Mouse (Mus musculus) CH12.LX (cell line): Measurements from ENCODE around the gene 1110002E22Rik.

Source experiments
- CHD2 ChIP-seq: IDR thresholded peaks from 2 replicates; pipeline ENCODE4 v1.6.1; 2011; ENCODE audit warnings: low read length, improper control_type of control experiment
- CTCF ChIP-seq, 2 experiments: IDR thresholded peaks in 1 of 2; conservative IDR thresholded peaks in 1 of 2; 2 replicates each; pipeline ENCODE4 v1.5.1; 2011 to 2012; ENCODE audit warnings: low read depth in 2 of 2, low read length in 2 of 2, improper control_type of control experiment in 1 of 2, inconsistent platforms in 1 of 2, mild to moderate bottlenecking in 1 of 2, moderate library complexity in 1 of 2
- E2F4 ChIP-seq: IDR thresholded peaks from 2 replicates; pipeline ENCODE4 v1.6.1; 2011; ENCODE audit warnings: low read depth, low read length, improper control_type of control experiment; ENCODE audit not compliant: insufficient replicate concordance
- EP300 ChIP-seq: IDR thresholded peaks from 2 replicates; pipeline ENCODE4 v1.6.1; 2011; ENCODE audit warnings: low read length, improper control_type of control experiment
- HCFC1 ChIP-seq: IDR thresholded peaks from 2 replicates; pipeline ENCODE4 v1.6.1; 2012; ENCODE audit warnings: low read depth, mild to moderate bottlenecking, inconsistent platforms, low read length, improper control_type of control experiment
- MEF2A ChIP-seq: IDR thresholded peaks from 2 replicates; pipeline ENCODE4 v1.6.1; 2014; ENCODE audit warnings: low read depth, mild to moderate bottlenecking, inconsistent platforms, low read length, improper control_type of control experiment, borderline replicate concordance
- POLR2A ChIP-seq: IDR thresholded peaks from 2 replicates; pipeline ENCODE4 v1.6.1; 2011; ENCODE audit warnings: low read depth, mild to moderate bottlenecking, improper control_type of control experiment, low read length
- RCOR1 ChIP-seq: conservative IDR thresholded peaks from 2 replicates; pipeline ENCODE4 v1.6.1; 2012; ENCODE audit warnings: low read depth, mild to moderate bottlenecking, inconsistent platforms, low read length, improper control_type of control experiment
- ZC3H11A ChIP-seq: IDR thresholded peaks from 2 replicates; pipeline ENCODE4 v1.6.1; 2012; ENCODE audit warnings: low read depth, mild to moderate bottlenecking, inconsistent platforms, low read length, improper control_type of control experiment
- ZMIZ1 ChIP-seq: IDR thresholded peaks from 2 replicates; pipeline ENCODE4 v1.6.1; 2012; ENCODE audit warnings: low read depth, mild to moderate bottlenecking, inconsistent platforms, low read length, improper control_type of control experiment

DNA sequence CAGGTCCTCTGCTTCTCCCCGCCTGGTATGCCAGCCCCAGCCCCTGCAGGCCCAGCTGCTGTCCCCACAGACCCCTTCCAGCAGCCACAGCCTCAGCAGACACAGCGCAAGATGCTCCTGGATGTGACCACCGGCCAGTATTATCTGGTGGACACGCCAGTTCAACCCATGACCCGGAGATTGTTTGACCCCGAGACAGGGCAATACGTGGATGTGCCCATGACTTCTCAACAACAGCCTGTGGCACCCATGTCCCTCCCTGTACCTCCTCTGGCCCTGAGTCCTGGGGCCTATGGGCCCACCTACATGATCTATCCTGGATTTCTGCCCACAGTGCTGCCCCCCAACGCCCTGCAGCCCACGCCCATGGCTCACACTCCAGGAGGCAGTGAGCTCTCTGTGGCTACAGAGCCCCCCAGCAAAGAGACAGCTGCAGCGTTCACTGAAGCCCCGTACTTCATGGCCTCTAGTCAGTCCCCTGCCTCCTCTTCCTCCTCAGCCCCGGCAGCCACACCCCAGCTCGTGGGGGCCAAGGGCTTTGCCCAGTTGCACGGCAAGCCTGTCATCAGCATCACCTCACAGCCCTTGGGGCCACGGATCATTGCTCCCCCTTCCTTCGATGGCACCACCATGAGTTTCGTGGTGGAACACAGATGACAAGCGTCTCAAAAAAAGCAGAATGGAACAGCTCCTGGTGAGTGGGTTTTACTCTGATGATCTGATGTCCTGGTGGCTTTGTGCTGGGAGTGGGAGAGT is 5.1 kb downstream of the 1110002E22Rik start:
- TF ChIP-seq CTCF (conservative IDR thresholded peaks at IDR 0.05 in 1 of 2, IDR thresholded peaks at IDR 0.05 in 1 of 2; ENCODE audit: low read depth in 2 of 2, low read length in 2 of 2) (no peak), MEF2A (no peak), EP300 (no peak), POLR2A (no peak), ZMIZ1 (no peak), E2F4 (no peak), HCFC1 (no peak), RCOR1 (no peak), CHD2 (no peak), ZC3H11A (no peak)
